Mouse (Mus musculus) gastrocnemius, adult 2 months (tissue): ENCODE measurements around the gene Atp2a3. TPM values are rescaled to one million over a fixed set of nuclear protein-coding genes. Genes with fewer than 3 reads are reported as not detected.

Experiments
- DNase-seq: peaks from one replicate; pipeline ENCODE4 v3.0.0; 2022
- H3K27ac ChIP-seq: fragments of 200-600 bp; 2 replicates; pipeline ENCODE4 v1.8.1; 2022; ENCODE audit warnings: mild to moderate bottlenecking
- H3K4me3 ChIP-seq: fragments of 200-600 bp; 2 replicates; pipeline ENCODE4 v1.8.1; 2022; ENCODE audit warnings: mild to moderate bottlenecking, moderate library complexity
- CTCF ChIP-seq: fragments of 200-600 bp; IDR thresholded peaks from 2 replicates; pipeline ENCODE4 v1.8.1; 2022; ENCODE audit warnings: antibody characterized with exemption, mild to moderate bottlenecking, moderate library complexity
- intact Hi-C: fragments of 180-260 bp; cut with DNase I; formaldehyde crosslinking; loops from one replicate; pipeline ENCODE4 v1.15.1; 2025
- total RNA-seq, 2 experiments: library from RNA; stranded (reverse); gene quantifications; 2 replicates each; pipeline ENCODE4 v1.2.3; 2021

The Atp2a3 gene
- total RNA-seq, 2 experiments from 2014 or later = 5.1 to 6.2 TPM

DNA sequence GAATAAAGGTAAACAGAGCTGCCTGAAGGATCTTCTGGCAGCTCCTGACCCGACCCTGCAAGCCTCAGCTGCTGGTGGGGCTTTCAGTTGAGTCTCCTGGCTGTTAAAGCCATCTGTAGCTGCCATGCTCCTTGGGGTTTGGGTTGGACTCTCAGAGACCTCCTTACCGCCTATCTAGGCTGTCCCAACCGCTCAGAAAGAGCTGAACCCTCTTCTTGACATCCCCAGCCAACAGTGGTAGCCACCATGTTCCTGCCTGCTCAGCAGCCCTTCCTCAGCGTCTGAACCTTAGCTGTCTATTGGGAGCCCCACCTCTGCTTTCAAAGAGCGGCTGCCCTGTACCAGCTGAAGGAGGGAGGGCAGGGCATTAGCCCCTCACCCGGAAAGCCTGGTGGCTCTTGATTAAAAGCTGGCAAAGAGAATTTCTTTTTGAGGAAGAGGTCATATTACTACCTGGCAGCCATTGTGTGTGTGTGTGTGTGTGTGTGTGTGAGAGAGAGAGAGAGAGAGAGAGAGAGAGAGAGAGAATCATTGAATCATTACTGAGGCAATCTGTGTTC lies 14.3 kb upstream of the Atp2a3 start:
- no peak for DNase-seq
- H3K27ac ChIP-seq = peak overlapping the region; percentile 72
- TF ChIP-seq CTCF = no peak
- peak overlapping the region; percentile 15; the same call in 1 of the 2 replicates for H3K4me3 ChIP-seq
- intact Hi-C loops = no loop called here

GRCm38 (mm10) chr11:72947840-72948239 lies 13.1 kb upstream of the Atp2a3 start:
- no peak for TF ChIP-seq CTCF
- no peak for DNase-seq
- Histone ChIP-seq H3K4me3 (no peak overlapping the region), H3K27ac (no peak overlapping the region)
- intact Hi-C loops = no loop called here

GRCm38 (mm10) chr11:72948254-72948653 lies 12.7 kb upstream of the Atp2a3 start:
- TF ChIP-seq CTCF = no peak
- Histone ChIP-seq H3K27ac (no peak overlapping the region), H3K4me3 (no peak overlapping the region)
- DNase-seq = no peak
- intact Hi-C loops = no loop called here

- Histone ChIP-seq H3K27ac (peak overlapping the region; percentile 83), H3K4me3 (no peak overlapping the region)
- no peak for TF ChIP-seq CTCF
- intact Hi-C loops = no loop called here
- DNase-seq = no peak
Observed at GRCm38 (mm10) chr11:72951137-72952000, 9.6 kb upstream of the Atp2a3 start.

- DNase-seq = no peak
- intact Hi-C loops = no loop called here
- Histone ChIP-seq H3K27ac (peak overlapping the region; percentile 83), H3K4me3 (no peak overlapping the region)
- no peak for TF ChIP-seq CTCF
Observed at GRCm38 (mm10) chr11:72952226-72952625, 8.7 kb upstream of the Atp2a3 start.

DNA sequence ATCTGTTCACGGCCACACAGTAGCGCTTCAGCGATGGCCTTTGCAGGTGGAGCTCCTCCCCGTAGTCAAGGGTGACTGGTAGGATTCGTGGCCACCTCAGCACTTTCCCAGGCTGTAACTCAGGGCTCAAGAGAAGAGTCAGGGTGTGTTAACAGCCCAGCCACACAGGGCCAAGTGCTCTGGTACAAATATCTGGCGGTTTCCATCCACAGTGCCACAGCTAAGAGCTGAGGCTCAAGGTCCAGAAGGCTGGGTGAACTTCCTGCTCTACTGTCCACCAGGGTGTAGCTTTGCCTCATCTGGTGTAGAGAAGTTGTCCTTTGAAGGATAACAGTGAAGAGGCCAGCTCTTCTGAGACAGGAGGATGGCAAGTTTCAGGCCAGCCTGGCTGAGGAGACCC lies 8.3 kb upstream of the Atp2a3 start:
- no peak for TF ChIP-seq CTCF
- no peak overlapping the region for H3K4me3 ChIP-seq
- peak overlapping the region; percentile 83 for H3K27ac ChIP-seq
- DNase-seq = no peak
- intact Hi-C loops = no loop called here

GRCm38 (mm10) chr11:72953116-72953439 lies 7.9 kb upstream of the Atp2a3 start:
- Histone ChIP-seq H3K4me3 (no peak overlapping the region), H3K27ac (peak overlapping the region; percentile 83)
- DNase-seq = no peak
- TF ChIP-seq CTCF = no peak
- intact Hi-C loops = no loop called here

DNA sequence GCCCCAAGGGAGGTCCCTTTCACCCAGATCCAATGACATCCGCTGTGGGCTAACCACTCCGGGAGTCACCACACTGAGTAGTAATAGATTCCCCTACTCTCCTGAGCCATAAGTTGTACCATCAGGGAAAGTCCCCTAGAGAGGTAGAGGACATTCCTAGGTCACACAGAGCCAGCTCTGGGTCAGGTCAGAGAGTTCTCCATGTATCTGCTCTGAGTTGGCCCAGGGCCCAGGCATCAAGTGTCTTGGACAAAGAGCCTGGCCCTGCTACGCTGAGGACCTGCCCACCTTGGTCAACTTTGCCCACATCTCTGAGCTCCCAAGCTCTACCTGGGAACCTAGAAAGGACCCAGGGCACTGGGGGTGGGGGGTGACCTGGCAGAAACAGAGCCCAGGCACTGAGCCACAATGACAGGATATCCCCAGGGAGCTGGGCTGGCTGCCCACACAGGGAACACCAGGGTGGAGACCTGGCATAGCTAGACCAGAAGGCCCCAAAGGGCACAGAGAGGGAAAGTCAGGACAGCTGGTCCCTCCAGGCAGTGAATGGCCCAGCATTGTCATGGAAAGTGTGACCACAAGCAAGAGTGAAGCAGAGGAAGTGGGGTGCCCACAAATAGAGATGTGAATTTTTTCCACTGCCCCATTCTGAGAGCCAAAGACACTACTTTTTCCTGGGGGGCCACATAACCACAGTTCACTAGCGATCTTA lies 7.4 kb upstream of the Atp2a3 start:
- H3K4me3 ChIP-seq = no peak overlapping the region
- peak overlapping the region; percentile 83 for H3K27ac ChIP-seq
- DNase-seq = peak; percentile 69
- TF ChIP-seq CTCF = no peak
- intact Hi-C loops = no loop called here

DNA sequence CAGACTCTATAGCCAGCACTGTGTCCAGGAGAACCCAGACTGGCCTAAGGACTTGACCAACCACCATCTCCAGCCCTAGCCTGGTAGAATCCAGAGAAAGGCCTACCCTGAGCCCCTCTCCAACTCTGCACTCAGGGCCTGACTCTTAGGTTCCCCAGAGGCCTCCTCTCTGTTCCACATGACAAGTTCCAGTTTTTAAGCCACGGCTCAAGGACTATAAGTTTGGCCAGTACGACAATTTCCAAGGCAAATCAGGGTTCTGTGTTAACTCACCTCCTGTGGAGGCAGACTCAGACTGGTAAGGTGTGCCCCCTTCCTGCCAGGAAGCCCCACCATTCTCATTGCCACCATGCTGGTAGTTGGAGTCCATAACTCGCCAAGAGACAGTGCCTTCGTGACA lies 6.8 kb upstream of the Atp2a3 start:
- peak overlapping the region; percentile 83 for H3K27ac ChIP-seq
- no peak for DNase-seq
- no peak overlapping the region for H3K4me3 ChIP-seq
- no peak for TF ChIP-seq CTCF
- intact Hi-C loops = no loop called here

DNA sequence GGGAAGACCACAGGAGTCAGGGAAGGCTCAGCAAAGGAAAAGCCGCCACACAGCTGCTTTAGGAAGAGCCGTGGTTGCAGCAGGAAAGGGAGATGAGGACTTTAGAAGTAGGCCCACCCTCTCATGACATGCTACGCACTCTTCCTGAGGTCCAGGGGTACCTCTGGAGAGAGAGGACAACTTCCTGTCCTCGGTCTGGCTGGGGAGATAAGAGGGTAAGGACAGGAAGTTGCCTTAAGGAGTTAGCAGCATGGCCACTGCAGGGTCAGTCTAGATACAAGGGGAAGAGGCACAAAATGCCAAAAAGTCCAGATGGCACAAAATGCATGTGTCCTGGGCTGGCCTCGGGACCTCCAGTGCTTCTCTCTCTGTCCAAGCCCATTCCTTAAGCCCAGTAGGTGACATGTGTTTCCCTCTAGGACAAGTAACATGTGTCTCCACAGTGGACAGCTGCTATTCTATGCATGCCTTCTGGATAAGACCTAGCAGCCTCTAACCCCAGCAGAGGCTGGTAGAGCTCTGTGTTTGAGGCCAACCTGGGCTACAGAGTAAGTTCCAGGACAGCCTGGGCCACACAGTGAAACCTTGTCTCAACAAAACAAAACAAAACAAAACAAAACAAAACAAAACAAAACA lies 5.5 kb upstream of the Atp2a3 start:
- no peak for TF ChIP-seq CTCF
- DNase-seq = no peak
- intact Hi-C loops = no loop called here
- Histone ChIP-seq H3K4me3 (no peak overlapping the region), H3K27ac (peak overlapping the region; percentile 64)

DNA sequence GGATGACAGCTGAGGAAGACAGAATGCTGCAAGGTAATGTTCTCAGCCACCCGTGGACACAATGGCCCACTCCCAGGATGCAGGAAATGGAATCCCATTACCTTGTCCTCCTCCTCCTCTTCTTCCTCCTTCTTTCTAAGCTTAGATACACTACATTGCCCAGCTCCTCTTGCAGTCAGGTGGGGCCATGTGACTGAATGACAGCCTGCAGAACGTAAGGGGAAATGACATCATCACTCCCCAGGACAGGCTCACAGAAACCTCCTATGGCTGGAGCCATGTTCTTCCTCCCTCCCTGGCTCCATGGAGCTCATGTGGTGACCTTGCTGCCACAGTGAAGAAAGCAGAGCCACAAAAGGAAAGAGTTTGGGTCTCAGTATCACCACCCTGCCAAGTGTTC lies 3.7 kb upstream of the Atp2a3 start:
- no peak for TF ChIP-seq CTCF
- intact Hi-C loops = no loop called here
- Histone ChIP-seq H3K4me3 (no peak overlapping the region), H3K27ac (no peak overlapping the region)
- DNase-seq = no peak

GRCm38 (mm10) chr11:72959924-72960679 lies 867 bp upstream of the Atp2a3 start:
- Histone ChIP-seq H3K27ac (peak overlapping the region; percentile 65; the same call in 1 of the 2 replicates), H3K4me3 (peak overlapping the region; percentile 72; the same call in 1 of the 2 replicates)
- no peak for DNase-seq
- intact Hi-C loops = no loop called here
- TF ChIP-seq CTCF = peak; percentile 28
